Mouse (Mus musculus) hindbrain, embryonic 15.5 days (tissue): ENCODE results near the gene Lmna. TPM values are rescaled to one million over a fixed set of nuclear protein-coding genes. Genes with fewer than 3 reads are reported as not detected.

Source experiments
- ATAC-seq: fragments of 200-750 bp; cut with Nextera tagmentation; 2 replicates; pipeline ENCODE4 v1.8.0; 2017; ENCODE audit warnings: low read depth, moderate number of reproducible peaks, moderate TSS enrichment; ENCODE audit not compliant: low FRiP score
- H3K27ac ChIP-seq: fragments of 300-500 bp; sonication (generic); replicated peaks from 2 replicates; pipeline ENCODE4 v1.5.1; 2015; ENCODE audit warnings: mild to moderate bottlenecking, inconsistent platforms
- H3K27me3 ChIP-seq: fragments of 300-500 bp; sonication (generic); 2 replicates; pipeline ENCODE4 v1.6.1; 2015; ENCODE audit warnings: control low read depth, inconsistent platforms
- H3K36me3 ChIP-seq: fragments of 300-500 bp; sonication (generic); 2 replicates; pipeline ENCODE4 v1.6.1; 2015; ENCODE audit warnings: control low read depth, inconsistent platforms
- H3K4me1 ChIP-seq: fragments of 300-500 bp; sonication (generic); replicated peaks from 2 replicates; pipeline ENCODE4 v1.6.1; 2015; ENCODE audit warnings: control low read depth, inconsistent platforms
- H3K4me2 ChIP-seq: fragments of 300-500 bp; sonication (generic); 2 replicates; pipeline ENCODE4 v1.6.1; 2015; ENCODE audit warnings: moderate library complexity, mild to moderate bottlenecking, inconsistent platforms
- H3K4me3 ChIP-seq: fragments of 300-500 bp; sonication (generic); 2 replicates; pipeline ENCODE4 v1.5.1; 2015; ENCODE audit warnings: mild to moderate bottlenecking, inconsistent platforms
- H3K9ac ChIP-seq: fragments of 300-500 bp; sonication (generic); 2 replicates; pipeline ENCODE4 v1.6.1; 2015; ENCODE audit warnings: inconsistent platforms
- H3K9me3 ChIP-seq: fragments of 300-500 bp; sonication (generic); 2 replicates; pipeline ENCODE4 v1.6.1; 2016; ENCODE audit warnings: control low read depth, inconsistent platforms
- WGBS: fragments of 180-500 bp; shearing (Covaris S2); methylation state at CpG from one replicate; pipeline ENCODE4 v1.1.7; 2015; 5-methylcytosine and 5-hydroxymethylcytosine counted together
- polyA plus RNA-seq: library from polyadenylated mRNA; unstranded; fragments of >200 nt; fragmentation: Nextera tagmentation; extraction: Ambion mirVana; gene quantifications from 2 replicates; pipeline ENCODE4 v1.2.1, GENCODE M21; 2015

Gene Lmna
- polyA plus RNA-seq, 1 experiment from 2014 or later = 52.2 TPM

GRCm38 (mm10) chr3:88546674-88547418, 37.1 kb upstream of the Lmna start:
- H3K4me2 ChIP-seq = no peak overlapping the region
- H3K27me3 ChIP-seq = no peaks in the 10 kb centered on the region
- H3K27ac ChIP-seq = no peak overlapping the region
- no peak overlapping the region for H3K4me3 ChIP-seq
- WGBS = 84% methylated on average over 6 of the region's 6 CpGs
- no peak for ATAC-seq
- H3K36me3 ChIP-seq = no peaks in the 10 kb centered on the region
- peaks cover 13% of the 10 kb centered on the region for H3K4me1 ChIP-seq
- H3K9me3 ChIP-seq = no peaks in the 10 kb centered on the region
- no peak overlapping the region for H3K9ac ChIP-seq

DNA sequence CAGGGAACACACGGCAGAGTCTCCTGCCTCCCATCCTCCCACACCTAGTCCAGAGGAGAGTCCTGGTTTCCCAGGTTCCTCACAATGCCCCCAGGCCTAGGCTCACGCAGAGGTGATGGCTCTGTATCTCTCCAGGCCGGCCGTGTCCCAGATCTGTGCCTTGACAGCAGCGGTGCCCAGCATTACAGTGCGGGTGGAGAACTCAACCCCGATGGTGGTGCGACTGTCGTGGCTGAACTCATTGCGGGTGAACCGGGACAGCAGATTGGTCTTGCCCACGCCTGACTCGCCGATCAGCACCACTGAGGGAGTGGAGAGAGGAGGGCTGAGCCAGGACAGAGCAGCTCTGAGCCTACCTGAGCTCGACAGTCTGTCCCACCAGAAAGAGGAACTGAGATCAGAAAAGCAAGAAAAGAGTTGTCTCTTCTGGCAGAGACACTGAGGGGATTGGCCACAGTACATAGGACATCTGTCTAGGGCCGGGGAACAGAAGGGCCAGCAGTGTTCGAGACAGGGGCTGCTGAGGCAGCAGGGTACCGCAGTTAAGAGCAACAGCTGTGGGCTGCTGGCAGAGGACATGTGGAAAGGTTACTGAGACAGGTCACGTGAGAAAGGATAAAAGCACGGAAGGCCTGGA, 35.3 kb upstream of the Lmna start:
- Histone ChIP-seq H3K4me3 (no peak overlapping the region), H3K9ac (no peak overlapping the region), H3K27me3 (no peaks in the 10 kb centered on the region), H3K27ac (no peak overlapping the region), H3K4me2 (no peak overlapping the region), H3K9me3 (no peaks in the 10 kb centered on the region), H3K36me3 (peaks cover 8% of the 10 kb centered on the region), H3K4me1 (peaks cover 24% of the 10 kb centered on the region)
- 69% methylated on average over 20 of the region's 20 CpGs for WGBS
- ATAC-seq = no peak

GRCm38 (mm10) chr3:88544514-88544913, 34.8 kb upstream of the Lmna start:
- H3K27me3 ChIP-seq = no peaks in the 10 kb centered on the region
- H3K27ac ChIP-seq = no peak overlapping the region
- peaks cover 8% of the 10 kb centered on the region for H3K36me3 ChIP-seq
- H3K4me2 ChIP-seq = no peak overlapping the region
- H3K9me3 ChIP-seq = no peaks in the 10 kb centered on the region
- no peak for ATAC-seq
- peaks cover 27% of the 10 kb centered on the region for H3K4me1 ChIP-seq
- no peak overlapping the region for H3K9ac ChIP-seq
- H3K4me3 ChIP-seq = no peak overlapping the region
- 42% methylated on average over 5 of the region's 5 CpGs for WGBS

GRCm38 (mm10) chr3:88543651-88544410, 34.1 kb upstream of the Lmna start:
- no peak overlapping the region for H3K27ac ChIP-seq
- H3K4me2 ChIP-seq = no peak overlapping the region
- no peak for ATAC-seq
- no peaks in the 10 kb centered on the region for H3K9me3 ChIP-seq
- H3K4me3 ChIP-seq = no peak overlapping the region
- no peak overlapping the region for H3K9ac ChIP-seq
- H3K4me1 ChIP-seq = peaks cover 31% of the 10 kb centered on the region
- H3K36me3 ChIP-seq = peaks cover 8% of the 10 kb centered on the region
- 77% methylated on average over 5 of the region's 5 CpGs for WGBS
- H3K27me3 ChIP-seq = no peaks in the 10 kb centered on the region

- ATAC-seq = no peak
- Histone ChIP-seq H3K9me3 (no peaks in the 10 kb centered on the region), H3K27me3 (no peaks in the 10 kb centered on the region), H3K9ac (no peak overlapping the region), H3K27ac (no peak overlapping the region), H3K36me3 (peaks cover 14% of the 10 kb centered on the region), H3K4me3 (no peak overlapping the region), H3K4me1 (peaks cover 38% of the 10 kb centered on the region), H3K4me2 (no peak overlapping the region)
- 87% methylated on average over 8 of the region's 8 CpGs for WGBS
Observed at GRCm38 (mm10) chr3:88543174-88543573, 33.4 kb upstream of the Lmna start.

DNA sequence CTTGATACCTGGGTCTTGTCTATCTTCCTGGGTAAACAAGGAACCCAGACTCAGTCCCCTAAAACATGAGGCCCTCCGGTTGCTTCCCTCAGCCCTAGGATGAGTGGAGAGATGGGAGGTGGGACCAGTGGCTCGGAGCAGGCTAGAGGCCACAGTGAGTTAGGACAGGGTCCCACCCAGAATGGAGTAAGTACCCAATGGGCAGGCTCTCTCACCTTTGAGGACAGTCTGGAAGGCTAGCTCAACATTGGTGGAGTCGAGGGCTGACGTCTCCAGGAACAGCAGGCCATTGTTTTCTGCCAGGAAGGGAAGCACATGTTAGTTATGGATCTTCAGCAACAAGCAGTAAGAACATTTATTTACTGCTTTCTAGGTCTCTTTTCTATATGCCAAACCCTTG, 32.7 kb upstream of the Lmna start:
- Histone ChIP-seq H3K4me1 (peaks cover 45% of the 10 kb centered on the region), H3K27ac (peak overlapping the region; percentile 65), H3K4me3 (no peak overlapping the region), H3K36me3 (peaks cover 21% of the 10 kb centered on the region), H3K9me3 (no peaks in the 10 kb centered on the region), H3K9ac (no peak overlapping the region), H3K27me3 (no peaks in the 10 kb centered on the region), H3K4me2 (no peak overlapping the region)
- ATAC-seq = no peak
- WGBS = 66% methylated on average over 4 of the region's 4 CpGs

GRCm38 (mm10) chr3:88541622-88542401, 32.1 kb upstream of the Lmna start:
- H3K27ac ChIP-seq = peak overlapping the region; percentile 65
- peaks cover 26% of the 10 kb centered on the region for H3K36me3 ChIP-seq
- H3K4me1 ChIP-seq = peaks cover 52% of the 10 kb centered on the region
- H3K4me3 ChIP-seq = no peak overlapping the region
- H3K9me3 ChIP-seq = no peaks in the 10 kb centered on the region
- 36% methylated on average over 6 of the region's 7 CpGs for WGBS
- H3K9ac ChIP-seq = no peak overlapping the region
- no peak overlapping the region for H3K4me2 ChIP-seq
- H3K27me3 ChIP-seq = no peaks in the 10 kb centered on the region
- peak; percentile 50 for ATAC-seq

DNA sequence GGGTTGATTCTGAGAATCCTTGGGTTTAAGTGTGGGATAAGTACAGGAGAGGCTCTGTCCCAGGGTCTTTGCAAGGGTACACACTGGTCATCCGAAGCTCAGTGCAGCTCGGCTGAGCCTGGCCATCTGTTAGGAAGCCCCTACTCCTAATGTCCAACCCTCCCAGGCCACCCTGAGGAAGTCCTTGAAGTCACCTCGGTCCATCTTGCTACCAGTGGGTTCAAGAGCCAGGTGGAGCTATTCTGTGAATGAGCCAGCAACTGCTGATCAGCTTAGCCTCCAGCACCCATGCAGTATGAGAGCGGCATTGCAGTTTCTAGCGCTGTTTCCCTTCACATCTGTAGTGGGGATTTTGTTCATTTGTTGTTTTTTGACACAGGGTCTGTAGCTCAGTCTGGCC, 30.3 kb upstream of the Lmna start:
- 59% methylated on average over 5 of the region's 5 CpGs for WGBS
- Histone ChIP-seq H3K9ac (no peak overlapping the region), H3K9me3 (no peaks in the 10 kb centered on the region), H3K27me3 (no peaks in the 10 kb centered on the region), H3K4me2 (no peak overlapping the region), H3K4me1 (peaks cover 69% of the 10 kb centered on the region), H3K36me3 (peaks cover 33% of the 10 kb centered on the region), H3K4me3 (no peak overlapping the region), H3K27ac (0 out of 2 replicates have a peak overlapping the region, but pooled peaks have one; percentile 51)
- ATAC-seq = no peak

DNA sequence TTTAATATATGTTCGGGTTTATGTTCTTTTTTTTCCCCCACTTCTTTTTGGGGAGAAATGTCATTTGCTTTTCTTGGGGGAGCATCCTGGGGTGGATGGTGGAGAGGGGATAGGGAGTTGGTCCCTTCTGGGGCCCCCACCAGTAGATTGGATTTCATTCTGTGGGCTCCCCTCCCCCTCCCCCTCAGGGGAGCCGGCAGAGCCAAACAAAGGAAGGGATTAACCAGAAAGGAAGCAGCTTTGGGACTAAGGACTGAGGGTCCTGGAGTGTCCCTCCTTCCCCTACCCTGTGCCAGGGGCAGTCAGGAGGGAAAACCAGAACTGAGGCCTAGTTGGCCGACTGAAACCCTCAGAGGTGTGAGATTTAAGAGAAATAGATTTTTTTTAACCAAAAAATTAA, 29.6 kb upstream of the Lmna start:
- Histone ChIP-seq H3K9ac (no peak overlapping the region), H3K27ac (peak overlapping the region; percentile 52; the same call in 1 of the 2 replicates), H3K36me3 (peaks cover 33% of the 10 kb centered on the region), H3K27me3 (no peaks in the 10 kb centered on the region), H3K4me2 (no peak overlapping the region), H3K9me3 (no peaks in the 10 kb centered on the region), H3K4me1 (peaks cover 76% of the 10 kb centered on the region), H3K4me3 (no peak overlapping the region)
- ATAC-seq = no peak
- WGBS = 4% methylated on average over 3 of the region's 3 CpGs

DNA sequence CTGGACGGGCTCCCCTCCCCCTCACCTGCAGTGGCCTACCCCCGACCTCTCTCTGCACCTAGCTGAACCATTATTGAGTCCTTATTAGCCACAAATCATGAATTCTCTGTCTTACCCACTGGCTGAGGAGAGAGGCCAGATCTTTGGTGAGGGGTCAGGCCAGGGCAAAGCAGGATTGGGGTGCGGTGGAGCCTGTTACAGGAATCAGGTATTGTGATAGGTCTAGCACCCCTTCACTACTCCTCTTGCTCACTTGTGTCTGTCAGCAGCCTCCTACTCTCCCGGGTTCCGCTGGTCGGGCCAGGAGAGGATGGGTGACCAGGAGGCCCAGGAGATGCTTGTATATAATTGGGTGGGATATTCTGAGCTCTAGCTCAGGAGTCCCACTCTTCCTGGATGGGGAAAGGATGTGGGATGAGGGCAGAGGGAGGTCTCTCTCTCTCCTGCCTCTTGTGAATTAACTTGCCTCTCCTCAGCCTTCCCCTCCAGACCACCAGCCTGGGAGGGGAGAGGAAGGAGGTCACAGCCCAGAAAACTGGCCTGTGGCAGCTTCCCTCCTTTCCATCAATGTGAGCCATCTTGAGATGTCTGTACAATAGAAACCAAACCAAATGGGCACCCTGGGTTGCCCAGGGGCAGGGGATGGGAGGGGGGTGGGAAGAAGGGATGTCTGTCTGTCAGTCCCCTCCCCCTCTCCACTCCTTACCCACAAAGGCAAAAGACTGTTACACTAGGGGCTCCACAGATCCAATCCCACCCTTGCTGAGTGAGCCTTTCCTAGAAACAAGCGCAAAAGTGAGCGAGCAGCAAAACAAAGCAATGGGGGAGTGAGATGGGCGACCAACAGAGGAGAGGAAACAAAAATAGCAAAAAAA, 28.8 kb upstream of the Lmna start:
- ATAC-seq = no peak
- Histone ChIP-seq H3K9me3 (no peaks in the 10 kb centered on the region), H3K9ac (no peak overlapping the region), H3K4me1 (peaks cover 83% of the 10 kb centered on the region), H3K27me3 (no peaks in the 10 kb centered on the region), H3K36me3 (peaks cover 33% of the 10 kb centered on the region), H3K27ac (peak overlapping the region; percentile 22; the same call in 1 of the 2 replicates), H3K4me2 (peak overlapping the region; percentile 13), H3K4me3 (no peak overlapping the region)
- 21% methylated on average over 9 of the region's 9 CpGs for WGBS

DNA sequence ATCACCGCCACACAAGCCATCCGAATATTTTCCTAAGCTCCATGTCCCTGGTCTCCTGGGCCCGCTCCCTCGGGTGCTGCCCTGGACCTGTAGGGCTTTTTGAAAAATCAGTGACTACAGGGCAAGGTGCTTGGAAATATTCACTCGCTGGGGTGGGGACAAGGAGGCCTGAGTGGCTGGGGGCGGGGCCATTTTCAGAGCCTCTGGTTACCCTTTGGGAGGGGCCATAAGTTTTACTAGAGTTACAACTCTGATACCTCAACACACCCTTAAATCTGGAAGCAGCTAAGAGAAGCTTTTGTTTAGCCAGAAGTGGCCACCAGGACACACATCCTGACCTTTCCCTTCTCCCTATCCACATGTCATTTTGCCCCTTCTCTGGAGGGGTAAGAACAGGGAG, 27.4 kb upstream of the Lmna start:
- WGBS = 59% methylated on average over 6 of the region's 6 CpGs
- peak overlapping the region; percentile 90 for H3K4me2 ChIP-seq
- no peaks in the 10 kb centered on the region for H3K27me3 ChIP-seq
- no peaks in the 10 kb centered on the region for H3K9me3 ChIP-seq
- no peak overlapping the region for H3K9ac ChIP-seq
- H3K4me1 ChIP-seq = peaks cover 80% of the 10 kb centered on the region
- no peak for ATAC-seq
- peaks cover 33% of the 10 kb centered on the region for H3K36me3 ChIP-seq
- H3K4me3 ChIP-seq = no peak overlapping the region
- no peak overlapping the region for H3K27ac ChIP-seq
